Mouse (Mus musculus) MEL (cell line): ENCODE results near the gene Tnk2.
A peak's percentile ranks its signal among the peaks of the same experiment; 100 is the strongest.

Experiments used
- CTCF ChIP-seq, 3 experiments: IDR thresholded peaks in 2 of 3; conservative IDR thresholded peaks in 1 of 3; 2 replicates each; pipeline ENCODE4 v1.5.1; 2011 to 2012; ENCODE audit warnings: low read length in 3 of 3, low read depth in 2 of 3, mild to moderate bottlenecking in 2 of 3, improper control_type of control experiment in 1 of 3, inconsistent platforms in 1 of 3, mixed read lengths in 1 of 3, moderate library complexity in 1 of 3; ENCODE audit not compliant: control insufficient read depth in 1 of 3, insufficient read depth in 1 of 3, poor library complexity in 1 of 3, severe bottlenecking in 1 of 3
- ELF1 ChIP-seq: IDR thresholded peaks from 2 replicates; pipeline ENCODE4 v1.6.1; 2014; ENCODE audit warnings: low read depth, mild to moderate bottlenecking, inconsistent platforms, low read length, improper control_type of control experiment, moderate library complexity
- EP300 ChIP-seq, 2 experiments: IDR thresholded peaks; 2 replicates each; pipeline ENCODE4 v1.6.1; 2011; ENCODE audit warnings: improper control_type of control experiment in 2 of 2, low read length in 2 of 2, low read depth in 1 of 2, mild to moderate bottlenecking in 1 of 2
- GABPA ChIP-seq: IDR thresholded peaks from 2 replicates; pipeline ENCODE4 v1.6.1; 2012; ENCODE audit warnings: low read depth, mild to moderate bottlenecking, inconsistent platforms, low read length, improper control_type of control experiment, moderate library complexity
- HCFC1 ChIP-seq: IDR thresholded peaks from 2 replicates; pipeline ENCODE4 v1.6.1; 2012; ENCODE audit warnings: low read depth, mild to moderate bottlenecking, inconsistent platforms, low read length, improper control_type of control experiment, moderate library complexity
- KAT2A ChIP-seq: conservative IDR thresholded peaks from 2 replicates; pipeline ENCODE4 v1.6.1; 2012; ENCODE audit warnings: low read depth, low read length, improper control_type of control experiment, inconsistent platforms
- MAX ChIP-seq: IDR thresholded peaks from 2 replicates; pipeline ENCODE4 v1.6.1; 2011; ENCODE audit warnings: low read length, improper control_type of control experiment
- NRF1 ChIP-seq: IDR thresholded peaks from 2 replicates; pipeline ENCODE4 v1.6.1; 2014; ENCODE audit warnings: low read depth, mild to moderate bottlenecking, inconsistent platforms, low read length, improper control_type of control experiment, moderate library complexity; ENCODE audit not compliant: poor library complexity, insufficient read depth, severe bottlenecking
- POLR2AphosphoS2 ChIP-seq: IDR thresholded peaks from 2 replicates; pipeline ENCODE4 v1.6.1; 2011; ENCODE audit warnings: low read length, improper control_type of control experiment
- USF1 ChIP-seq: IDR thresholded peaks from 2 replicates; pipeline ENCODE4 v1.6.1; 2014; ENCODE audit warnings: low read depth, mild to moderate bottlenecking, inconsistent platforms, low read length, improper control_type of control experiment, moderate library complexity
- ZMIZ1 ChIP-seq: IDR thresholded peaks from 2 replicates; pipeline ENCODE4 v1.6.1; 2012; ENCODE audit warnings: low read depth, mild to moderate bottlenecking, inconsistent platforms, low read length, improper control_type of control experiment, moderate library complexity

- TF ChIP-seq CTCF (IDR thresholded peaks at IDR 0.05 in 2 of 3, conservative IDR thresholded peaks at IDR 0.05 in 1 of 3; ENCODE audit: control insufficient read depth in 1 of 3, insufficient read depth in 1 of 3, low read depth in 2 of 3, low read length in 3 of 3, poor library complexity in 1 of 3, severe bottlenecking in 1 of 3) (no peak), EP300 (IDR thresholded peaks at IDR 0.05; ENCODE audit: low read depth in 1 of 2, low read length in 2 of 2) (no peak), NRF1 (no peak), MAX (no peak), ELF1 (no peak), HCFC1 (no peak; the same call in 1 of the 2 replicates), KAT2A (no peak), POLR2AphosphoS2 (0 out of 2 replicates have a peak, but pooled peaks have one; percentile 10), USF1 (no peak), GABPA (no peak), ZMIZ1 (no peak)
These were observed 10.1 kb upstream of the Tnk2 start for GRCm38 (mm10) chr16:32633486-32634012.
